Mouse (Mus musculus): ENCODE results near the gene Tmem210.

GRCm38 (mm10) chr2:25290101-25290815, 2.3 kb downstream of the Tmem210 start:
- TF ChIP-seq CTCF (IDR thresholded peaks at IDR 0.05; ENCODE audit: low read depth, low read length) (no peak), GATA1 (IDR thresholded peaks at IDR 0.05; ENCODE audit: borderline replicate concordance, low read length) (no peak), POLR2AphosphoS5 (IDR thresholded peaks at IDR 0.05; ENCODE audit: insufficient replicate concordance, low read depth, low read length) (no peak)

Data from G1E (cell line).